Mouse (Mus musculus) lung, postnatal 25 days (tissue): ENCODE data around the gene Celf2.
"Not testable (repeated sequence)": the region's sequence is repeated elsewhere in the genome, so short reads cannot be mapped to it uniquely, and the experiment has no call there.

Source experiments
- DNase-seq: peaks from one replicate; pipeline ENCODE4 v3.0.0; 2022; ENCODE audit warnings: low spot score

Gene Celf2

DNA sequence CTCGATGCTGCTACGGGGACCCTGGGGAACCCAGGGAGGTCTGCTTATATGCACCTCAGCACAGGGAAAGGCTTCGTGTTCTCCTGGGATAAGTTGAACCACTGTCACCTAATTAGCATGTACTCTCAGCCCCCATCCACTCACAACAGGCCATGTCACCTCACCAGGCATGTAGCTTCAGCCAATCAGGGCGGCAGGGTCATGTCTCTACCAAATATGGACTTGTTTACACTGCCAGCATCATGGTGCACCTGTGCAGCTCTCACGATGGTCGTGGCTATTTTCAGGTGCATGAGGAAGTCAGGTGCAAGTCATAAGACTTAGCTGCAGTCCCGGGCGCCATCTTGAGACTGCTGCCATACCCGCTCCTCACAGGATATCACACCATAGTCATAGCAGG, at the start of gene Celf2:
Gene Celf2 (minus strand): TSS at position 101 of the 400 bp plus-strand sequence.
- DNase-seq = not testable (repeated sequence)

DNA sequence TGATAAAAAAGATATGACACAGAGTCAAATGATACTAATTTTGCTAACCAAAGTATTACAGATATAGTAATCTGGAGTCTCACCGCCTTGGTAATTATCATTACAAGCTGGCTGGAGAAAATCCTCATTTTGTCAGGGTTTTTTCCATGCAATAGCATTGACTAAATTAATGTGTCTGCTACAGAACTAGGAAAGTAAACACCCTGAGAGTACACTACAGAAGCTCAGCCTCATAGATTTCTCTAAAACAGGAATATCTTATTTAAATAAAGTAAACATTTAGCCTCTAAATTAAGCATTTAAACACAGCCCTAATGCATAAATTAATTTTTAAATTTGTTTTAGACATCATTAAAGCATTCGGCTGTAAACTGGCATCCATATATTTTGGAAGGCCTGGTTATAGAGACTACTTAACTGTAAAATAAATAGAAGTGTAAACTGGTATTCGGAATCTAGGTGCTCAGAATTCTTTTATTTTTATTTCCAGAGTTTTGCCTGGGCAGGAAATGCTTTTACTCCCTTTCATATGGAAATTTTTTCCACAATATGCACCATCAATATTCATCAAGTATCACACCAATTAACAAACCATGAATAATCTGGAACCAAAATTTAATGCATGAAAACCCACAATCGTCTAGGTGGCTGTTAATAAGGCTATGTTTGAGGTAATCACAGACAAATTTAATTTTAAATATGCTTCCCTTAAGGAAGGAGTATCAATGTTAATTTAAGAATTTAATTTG, 46.0 kb upstream of the Celf2 start:
- no peak for DNase-seq

DNA sequence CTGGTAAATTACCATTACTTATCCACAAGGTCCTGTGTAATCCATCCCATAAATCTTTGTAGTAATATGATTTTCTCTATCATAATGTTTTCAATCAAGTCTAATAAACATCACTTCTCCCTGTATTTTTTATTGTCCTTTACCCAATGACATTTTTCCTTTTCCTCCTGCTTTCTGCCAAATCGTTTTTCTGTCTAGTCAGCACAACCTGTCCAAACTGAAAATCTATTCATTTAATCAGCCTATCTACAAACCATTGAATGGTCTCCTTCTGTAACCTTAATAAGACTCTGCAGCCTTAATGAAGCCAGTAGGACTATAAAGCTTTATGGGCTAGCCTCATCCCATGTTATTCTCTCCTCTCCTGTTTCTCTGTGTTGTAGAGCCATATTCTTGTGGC, 45.2 kb upstream of the Celf2 start:
- DNase-seq = no peak

DNA sequence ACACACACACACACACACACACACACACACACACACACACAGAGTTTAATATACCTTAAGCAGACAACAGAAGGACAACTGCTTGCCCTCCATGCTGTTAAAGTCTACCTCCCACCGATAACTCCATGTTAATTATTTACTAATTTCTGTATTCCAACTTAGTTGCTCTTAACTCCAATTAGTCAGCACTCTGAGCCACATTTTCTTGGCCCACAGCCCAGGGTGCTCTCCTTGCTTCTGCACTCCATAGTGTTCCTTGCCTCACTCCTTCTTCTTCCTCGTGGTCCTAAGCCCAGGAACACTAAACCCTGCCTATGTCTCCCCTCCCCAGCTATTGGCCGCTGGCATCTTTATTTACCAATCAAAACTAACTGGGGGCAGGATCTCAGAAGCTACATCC, 43.5 kb upstream of the Celf2 start:
- no peak for DNase-seq

DNA sequence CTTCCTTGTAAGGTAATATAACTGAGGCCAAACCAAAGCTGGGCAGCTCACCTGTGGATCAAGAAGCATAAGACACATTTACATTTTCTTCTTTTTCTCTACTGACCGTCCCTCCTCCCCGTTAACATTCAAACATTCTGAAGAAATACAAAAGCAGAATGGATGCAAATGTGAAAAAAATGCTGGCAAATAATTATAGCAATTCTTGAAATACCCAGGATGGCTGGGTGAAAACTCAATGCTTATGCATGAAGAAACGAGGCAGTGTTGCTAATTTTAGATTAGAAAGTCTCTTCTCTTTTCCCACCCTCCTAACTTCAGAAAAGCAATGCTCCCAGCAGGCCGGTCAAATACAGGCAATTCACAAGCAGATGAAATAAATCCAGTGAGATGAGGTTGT, 39.5 kb upstream of the Celf2 start:
- no peak for DNase-seq

DNA sequence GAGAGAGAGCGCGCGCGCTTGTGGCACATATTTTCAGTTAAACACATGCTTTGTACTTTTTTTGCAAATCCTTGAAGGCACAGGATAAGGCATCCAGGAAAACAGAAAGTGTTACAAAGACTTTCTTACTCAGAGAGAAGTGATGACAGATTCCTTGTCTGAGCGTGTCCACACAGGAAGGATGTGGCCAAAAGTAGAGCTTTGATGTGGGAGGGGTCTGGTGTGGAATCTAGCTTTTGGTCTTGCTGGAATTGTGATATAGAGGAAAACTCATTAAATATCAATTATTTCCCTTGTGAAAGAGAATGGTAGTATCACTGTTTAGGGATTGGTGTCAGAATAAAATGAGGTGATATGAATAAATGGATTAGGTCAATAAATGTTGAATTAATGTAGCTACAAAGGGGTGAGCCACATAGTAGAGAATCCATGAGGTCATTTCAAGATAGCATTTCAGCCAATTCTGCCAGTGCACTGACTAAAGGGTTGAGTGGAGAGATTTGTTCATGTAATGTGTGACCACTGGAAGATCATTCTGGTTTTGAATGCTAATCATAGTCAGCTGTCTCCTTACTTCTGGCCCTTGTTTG, 25.3 kb upstream of the Celf2 start:
- DNase-seq = no peak

DNA sequence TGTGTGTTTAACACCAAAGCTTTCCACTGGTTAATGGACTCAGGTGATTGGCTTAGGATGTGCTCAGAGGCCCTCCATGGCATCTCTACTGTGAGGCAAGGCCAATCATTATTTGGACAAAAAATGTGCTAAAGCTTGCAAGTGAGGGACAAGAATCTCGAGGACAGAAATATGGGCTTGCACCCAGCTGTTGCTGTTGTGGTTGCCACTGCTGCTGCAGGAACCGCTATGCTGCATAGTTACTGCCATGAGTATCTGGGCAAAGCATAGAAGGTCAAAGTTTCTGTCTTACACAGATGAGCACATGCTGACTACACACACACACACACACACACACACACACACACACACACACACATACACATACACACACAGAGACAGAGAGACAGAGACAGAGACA, 24.8 kb upstream of the Celf2 start:
- no peak for DNase-seq

DNA sequence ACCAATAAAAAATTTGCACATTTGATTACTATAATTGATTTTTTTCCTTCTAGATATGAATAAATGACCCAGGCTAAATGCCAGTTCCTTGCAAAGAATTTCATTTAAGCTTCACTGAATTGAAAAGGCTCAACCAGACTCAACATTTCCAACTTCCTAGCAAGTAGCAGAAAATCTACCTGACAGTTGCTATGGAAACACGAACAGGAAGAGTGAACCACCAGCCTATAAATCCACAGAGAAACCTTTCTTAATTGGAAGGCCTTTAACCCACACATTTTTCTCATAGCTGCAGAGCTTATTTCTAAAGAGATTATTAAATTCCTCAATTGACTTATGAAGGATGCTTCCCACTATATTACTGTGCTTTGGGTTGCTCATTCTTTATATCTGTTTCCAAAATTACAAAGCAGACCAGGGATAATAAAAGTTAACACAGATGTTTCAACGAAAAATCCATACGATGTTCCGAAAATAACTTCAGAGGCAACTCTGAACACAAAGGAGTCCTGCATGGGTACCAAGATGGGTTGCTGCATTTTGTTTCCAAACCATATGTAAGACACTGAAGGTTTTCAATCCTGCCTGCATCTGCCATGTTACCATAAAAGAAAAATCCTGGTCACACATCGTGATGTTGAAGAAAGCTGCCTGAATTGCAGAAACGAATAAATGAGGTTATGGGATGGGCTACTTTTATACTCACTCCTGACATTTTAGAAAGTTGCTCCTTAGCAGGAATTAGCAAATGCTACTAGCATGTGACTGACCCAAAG, 22.0 kb upstream of the Celf2 start:
- no peak for DNase-seq

DNA sequence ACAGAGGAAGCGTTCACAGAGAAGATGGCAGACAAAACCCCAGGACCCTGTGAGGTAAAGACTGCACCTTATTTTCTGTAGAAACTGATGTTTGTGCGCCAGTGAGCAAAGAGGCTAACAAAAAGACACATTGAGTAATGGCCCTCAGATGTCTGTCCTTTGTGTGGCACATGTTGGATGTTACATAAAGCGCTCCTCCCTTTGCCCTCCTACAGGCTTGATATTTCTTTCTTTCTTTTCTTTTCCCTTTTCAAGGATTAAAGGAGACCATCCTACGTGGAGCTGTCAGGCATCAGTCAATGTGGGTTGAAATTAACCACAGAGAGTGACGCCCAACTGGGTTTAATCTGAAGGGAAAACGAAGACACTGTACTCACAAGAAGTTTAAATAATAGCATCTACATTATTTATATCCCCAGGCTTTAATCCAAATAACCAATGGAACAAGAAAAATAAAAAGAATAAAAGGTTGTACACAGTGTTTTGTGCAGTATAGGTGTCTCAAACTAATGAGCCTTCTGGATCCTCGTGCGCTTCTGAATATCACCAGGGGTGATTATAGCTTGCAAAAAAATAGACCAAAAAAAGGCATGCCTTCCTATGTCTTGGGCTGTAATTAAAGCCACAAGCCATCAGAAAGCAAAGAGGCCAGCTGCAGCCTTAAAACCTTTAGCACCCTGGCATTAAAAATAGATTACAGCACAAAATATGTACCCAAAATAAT, 21.3 kb upstream of the Celf2 start:
- DNase-seq = no peak

DNA sequence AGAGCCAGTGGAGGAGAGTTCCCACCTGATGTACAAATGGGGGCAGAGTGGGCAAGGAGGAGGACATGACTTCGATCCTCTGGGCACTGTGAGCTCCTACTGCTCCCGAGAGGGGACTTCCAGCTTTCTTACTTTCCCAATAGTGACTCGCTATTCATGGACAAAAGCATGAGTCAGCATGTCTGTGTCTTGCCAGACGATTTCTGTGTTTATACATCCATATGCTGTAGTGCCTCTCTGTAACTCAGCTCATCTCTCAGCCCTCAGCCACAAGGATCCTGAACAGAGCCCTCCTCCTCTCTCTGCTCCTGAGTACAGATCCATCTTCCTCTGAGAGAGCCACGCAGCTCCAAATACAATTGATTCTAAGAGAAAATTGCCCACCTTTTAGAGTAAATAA, 20.3 kb upstream of the Celf2 start:
- DNase-seq = no peak

DNA sequence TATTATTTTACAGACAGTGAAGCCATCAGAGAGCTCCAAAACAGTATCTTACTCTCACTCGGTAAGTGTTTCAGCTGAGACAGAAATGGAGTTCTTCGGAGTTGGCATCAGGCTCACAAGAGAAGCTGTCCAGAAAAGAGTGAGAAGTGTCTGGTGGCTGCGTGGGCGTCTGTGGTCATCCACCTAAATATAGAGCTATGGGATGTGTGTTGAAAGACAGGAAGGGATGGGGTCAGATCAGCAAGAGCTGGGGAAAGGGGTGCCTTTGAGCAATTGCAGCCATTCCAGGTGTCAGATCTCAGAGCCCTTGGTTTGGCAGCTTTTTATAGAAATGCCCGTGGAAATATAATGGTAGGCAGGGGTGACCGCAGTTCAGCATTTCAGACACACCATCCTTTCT, 17.3 kb upstream of the Celf2 start:
- DNase-seq = no peak

DNA sequence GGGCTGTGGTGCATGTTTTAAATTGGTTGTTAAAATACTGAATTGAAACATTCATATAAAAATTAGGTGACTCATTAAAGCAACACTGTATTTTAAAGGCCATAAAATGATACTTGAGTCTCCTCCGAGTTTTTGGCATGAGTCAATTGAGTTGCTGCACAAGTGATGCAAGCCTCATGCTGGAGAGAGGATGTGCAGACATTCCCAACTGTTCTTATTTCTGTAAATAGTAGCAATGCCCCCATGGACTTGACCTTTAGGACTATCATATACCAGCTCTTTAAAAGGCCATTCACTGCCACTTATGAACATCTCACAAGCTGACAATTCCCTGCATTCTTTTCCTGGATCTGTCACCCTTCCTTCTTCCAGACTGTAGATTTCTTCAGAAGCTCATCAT, 10.1 kb upstream of the Celf2 start:
- no peak for DNase-seq

DNA sequence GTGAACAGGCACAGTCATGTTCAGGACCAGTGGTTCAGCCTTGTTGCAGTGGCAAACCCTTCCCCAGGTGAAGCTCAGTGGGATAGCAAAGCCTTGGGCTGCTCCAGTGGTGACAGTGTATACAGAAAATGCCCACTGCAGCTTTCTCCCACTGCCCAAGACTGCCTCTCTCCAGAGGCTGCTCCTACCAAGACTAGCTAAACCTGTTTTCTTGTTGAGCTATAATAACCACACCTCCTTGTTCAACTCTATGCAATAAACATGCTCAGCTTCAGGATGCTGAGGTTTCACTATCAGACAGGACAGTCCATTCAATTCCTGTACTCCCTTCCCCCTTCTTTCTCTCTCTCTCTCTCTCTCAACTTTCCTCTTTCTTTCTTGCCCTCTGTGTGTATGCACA, 15.9 kb downstream of the Celf2 start:
- DNase-seq = no peak

DNA sequence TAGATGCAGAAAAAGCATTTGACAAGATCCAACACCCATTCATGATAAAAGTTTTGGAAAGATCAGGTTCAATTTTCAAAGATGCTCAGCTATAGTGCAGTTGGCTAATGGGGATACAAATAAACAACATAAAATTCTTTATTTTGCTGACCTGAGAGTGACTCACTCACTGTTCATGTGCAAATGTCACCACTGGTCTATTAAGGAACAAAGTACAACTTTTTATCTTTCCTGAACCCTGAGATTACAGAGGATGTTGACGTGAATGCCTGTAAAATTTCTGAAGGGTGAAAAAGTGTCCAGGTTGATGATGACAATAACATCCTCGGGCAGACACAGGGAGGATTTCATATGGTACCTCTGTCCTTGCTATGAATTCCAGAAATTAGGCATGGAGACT, 24.4 kb downstream of the Celf2 start:
- DNase-seq = no peak

DNA sequence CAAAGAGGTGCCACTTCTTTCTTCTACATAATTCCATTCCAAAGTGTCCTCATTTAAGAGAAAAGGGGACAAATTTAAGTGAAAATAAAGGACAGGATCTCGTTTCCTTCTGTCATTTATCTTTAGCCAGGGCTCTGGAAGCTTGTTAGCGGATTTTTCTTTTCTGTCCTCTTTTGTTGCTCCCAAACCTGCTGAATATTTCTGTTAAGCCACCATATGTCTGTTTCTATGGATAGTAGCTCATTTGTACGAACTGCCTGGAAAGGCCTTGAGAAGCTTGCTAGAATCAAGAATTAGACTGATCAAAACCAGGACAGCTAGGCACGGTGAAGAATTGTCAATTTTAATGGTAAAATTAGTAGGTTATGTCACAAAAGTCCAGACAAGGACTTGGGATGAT, 27.3 kb downstream of the Celf2 start:
- DNase-seq = no peak

DNA sequence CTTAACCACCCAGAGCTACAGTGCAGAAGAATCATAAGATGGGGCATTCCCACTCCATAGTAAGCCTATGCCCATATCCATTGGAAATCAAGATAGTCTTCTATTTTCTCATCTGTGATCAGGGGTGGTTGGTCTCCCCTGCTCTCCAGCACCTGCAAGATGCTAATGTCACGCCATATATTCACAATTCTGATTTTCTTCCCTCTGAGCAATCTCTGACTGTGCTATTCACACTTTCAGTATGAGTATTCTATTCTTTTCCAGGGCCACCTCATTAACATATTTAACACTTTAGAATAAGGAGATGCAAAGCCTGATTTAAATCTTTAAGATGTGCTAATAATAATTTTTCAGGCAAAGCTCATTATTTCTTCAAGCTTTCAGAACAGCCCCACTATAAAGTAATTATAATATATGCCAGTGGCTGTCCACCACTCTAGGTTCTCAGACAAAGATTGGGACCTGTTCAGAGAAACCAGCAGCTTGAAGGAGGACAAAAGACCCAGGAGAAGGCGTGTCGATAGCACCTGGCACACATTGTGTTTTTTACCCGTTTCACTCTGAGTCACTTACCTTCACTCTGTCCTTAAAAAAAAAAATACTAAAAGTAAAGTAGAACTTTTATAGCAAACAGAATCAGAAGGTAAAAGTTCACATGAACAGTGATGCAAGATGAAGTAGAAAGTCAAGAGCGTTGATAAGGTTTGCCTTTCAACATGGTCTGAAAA, 48.9 kb downstream of the Celf2 start:
- no peak for DNase-seq

DNA sequence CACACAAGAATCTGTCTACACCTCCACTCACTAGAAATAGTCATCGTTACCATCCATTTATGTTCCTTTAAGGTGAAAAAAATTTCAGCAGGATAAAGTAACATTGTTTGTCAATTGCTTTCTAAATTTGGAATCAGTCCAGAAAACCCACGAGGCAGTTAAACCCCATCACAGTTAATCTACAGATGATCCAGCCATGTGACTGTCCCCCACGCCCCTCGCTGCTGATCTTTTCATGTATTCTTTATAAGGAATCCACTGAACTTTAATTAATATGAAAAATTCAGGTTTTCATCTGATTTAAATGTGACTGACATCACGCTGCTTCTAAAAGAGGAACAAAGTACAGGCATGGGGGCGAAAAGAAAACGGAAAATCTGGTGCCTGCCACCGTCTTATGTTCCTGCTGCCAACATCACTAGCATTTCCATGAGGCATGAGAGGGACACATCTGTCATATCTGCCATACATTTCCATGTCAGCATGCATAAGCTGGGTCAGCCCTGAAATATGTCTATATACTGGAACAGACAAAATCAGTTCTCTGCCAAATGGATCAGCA, 70.6 kb downstream of the Celf2 start:
- no peak for DNase-seq

DNA sequence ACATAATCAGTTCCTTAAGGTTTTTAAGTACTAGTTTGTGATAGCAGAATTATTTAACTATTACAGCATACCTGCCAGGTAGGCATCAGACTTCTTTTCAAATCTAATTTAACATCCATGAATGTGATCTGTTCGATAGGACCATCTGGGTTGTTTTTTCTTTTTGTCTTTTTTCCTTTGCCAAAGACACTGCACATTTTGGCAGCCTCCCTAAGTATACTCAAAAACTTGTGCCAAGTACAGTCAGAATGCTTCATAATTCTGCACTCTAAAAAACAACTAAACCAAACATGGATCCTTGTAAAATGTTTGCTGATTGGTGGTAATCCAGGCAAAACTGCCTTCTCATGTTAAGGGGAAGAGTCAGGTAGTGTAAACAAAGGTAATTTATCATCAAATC, 82.9 kb downstream of the Celf2 start:
- DNase-seq = no peak

DNA sequence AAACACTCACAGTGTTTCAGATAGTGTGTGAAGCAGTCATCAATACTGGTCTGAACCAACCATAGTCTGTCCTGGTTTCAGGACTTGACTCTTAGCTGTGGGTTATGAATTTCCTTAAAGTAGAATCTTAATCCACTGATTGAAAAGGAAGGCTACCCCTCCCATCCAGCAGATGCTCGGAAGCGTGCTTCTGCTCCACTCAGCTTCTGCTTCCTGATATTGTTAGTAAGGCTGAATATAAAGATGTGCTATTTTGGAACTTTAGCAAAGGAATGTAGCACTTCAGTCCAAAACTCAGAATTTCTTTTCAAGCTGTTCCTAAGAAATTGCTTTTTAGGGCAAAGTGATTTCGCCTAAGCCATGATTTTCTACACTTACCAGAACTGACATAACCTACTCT, 108.8 kb downstream of the Celf2 start:
- DNase-seq = no peak

DNA sequence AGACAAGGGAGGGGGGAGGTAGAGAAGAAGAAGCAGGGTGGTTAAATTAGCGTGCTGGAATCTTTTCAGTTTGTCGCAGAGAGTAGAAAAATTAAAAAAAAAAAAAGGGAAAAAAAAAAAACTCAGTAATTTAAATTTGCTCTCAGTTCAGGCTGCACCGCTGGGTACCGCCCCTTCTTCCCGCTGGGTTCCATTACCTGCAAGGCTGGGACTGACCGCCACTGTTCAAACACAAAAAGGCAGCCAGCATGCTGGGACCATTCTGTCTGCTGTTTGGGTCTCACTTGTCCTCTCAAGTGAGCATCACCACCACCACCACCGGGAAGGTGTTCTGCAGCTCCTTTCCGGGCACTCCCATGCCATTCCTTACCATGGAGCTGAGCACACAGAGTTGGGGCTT, 113.4 kb downstream of the Celf2 start:
- no peak for DNase-seq

DNA sequence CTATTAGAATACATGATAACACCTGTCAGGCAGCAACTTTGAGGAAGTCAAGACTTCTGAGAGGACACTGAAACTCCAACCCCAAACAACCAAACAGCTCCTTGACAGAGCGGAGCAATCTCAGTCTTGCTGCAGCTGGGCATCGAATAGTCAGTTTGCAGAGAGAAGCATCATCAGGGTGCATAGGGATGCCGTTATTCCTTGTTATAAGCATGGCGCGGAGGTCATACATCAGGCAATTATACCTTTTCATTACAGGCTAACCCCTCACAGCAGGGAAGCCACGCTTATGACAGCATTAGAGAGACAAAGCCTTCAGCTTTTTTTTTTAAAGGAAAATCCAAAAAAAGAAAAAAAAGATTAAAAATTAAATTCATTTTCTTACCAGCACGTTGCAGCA, 113.9 kb downstream of the Celf2 start:
- no peak for DNase-seq

DNA sequence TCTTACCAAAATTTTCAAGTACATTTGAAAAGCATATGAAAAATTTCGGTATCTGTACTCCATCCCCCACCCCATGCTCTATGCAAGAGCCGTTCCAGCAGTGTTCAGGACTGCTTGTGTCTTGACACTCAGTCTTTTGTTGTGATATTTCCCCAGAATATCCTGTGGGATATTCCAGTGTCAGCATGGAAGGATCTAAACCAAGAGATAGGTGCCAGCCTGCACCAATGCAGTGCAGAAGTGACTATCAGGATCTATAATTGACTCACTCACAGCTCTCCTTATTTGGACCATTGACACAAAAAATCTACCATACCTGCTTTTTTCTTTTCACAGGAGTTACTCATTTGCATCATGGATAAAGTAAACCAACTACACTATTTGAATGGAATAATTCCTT, 116.9 kb downstream of the Celf2 start:
- no peak for DNase-seq
